7 mouse cellular contexts compared by ENCODE assay signal in genomic region chr7:27361283-27361946, GRCm38 (mm10). TPM values are rescaled to one million over a fixed set of nuclear protein-coding genes. Genes with fewer than 3 reads are reported as not detected.
A peak's percentile ranks its signal among the peaks of the same experiment; 100 is the strongest.
DNase-seq lines count a peak whose midpoint lies in the region; ATAC-seq and TF ChIP-seq lines count a peak whose summit lies in the region.

No protein-coding gene starts in this region.

- H3K4me1 ChIP-seq in intestine, embryonic 16.5 days (ENCODE audit: control insufficient read depth, insufficient read depth, low read length): peaks cover 19% of the 10 kb centered on the region; the same call in 1 of the 2 replicates
- H3K4me1 ChIP-seq in midbrain, embryonic 12.5 days: peaks cover 11% of the 10 kb centered on the region
- H3K4me1 ChIP-seq in small intestine, adult 2 months (ENCODE audit: control insufficient read depth, insufficient read depth, insufficient read length, low read length): peaks cover under 1% of the 10 kb centered on the region; the same call in 1 of the 2 replicates

- H3K9ac ChIP-seq in intestine, embryonic 16.5 days (ENCODE audit: low read depth, low read length): peak overlapping the region; percentile 74
- H3K9ac ChIP-seq in midbrain, embryonic 12.5 days (replicated peaks): peak overlapping the region; percentile 61; the same call in 1 of the 2 replicates

- H3K27ac ChIP-seq in intestine, embryonic 16.5 days (ENCODE audit: low read length): no peak overlapping the region
- H3K27ac ChIP-seq in midbrain, embryonic 12.5 days (replicated peaks): no peak overlapping the region
- no peak overlapping the region for H3K27ac ChIP-seq in small intestine, adult 2 months (ENCODE audit: insufficient read depth, low read depth, low read length)

- DNase-seq in adrenal gland, adult 8-10 months: peak; percentile 99
- DNase-seq in embryo, embryonic 9.5 days (ENCODE audit: extremely low spot score): peak; percentile 98
- peak; percentile 94 to 98 for DNase-seq in gastrocnemius, postnatal 4 days (ENCODE audit: low spot score in 2 of 2)
- DNase-seq in left cerebral cortex, postnatal 36 days (ENCODE audit: low spot score in 2 of 2): peak; percentile 96 to 98

- peak overlapping the region; percentile 93 for H3K4me2 ChIP-seq in intestine, embryonic 16.5 days (ENCODE audit: low read depth, low read length)
- peak overlapping the region; percentile 61 for H3K4me2 ChIP-seq in midbrain, embryonic 12.5 days (replicated peaks)

- H3K27me3 ChIP-seq in intestine, embryonic 16.5 days (replicated peaks; ENCODE audit: control insufficient read depth, insufficient read depth, low read length): peaks cover 37% of the 10 kb centered on the region
- peaks cover 67% of the 10 kb centered on the region for H3K27me3 ChIP-seq in midbrain, embryonic 12.5 days
- peaks cover 32% of the 10 kb centered on the region for H3K27me3 ChIP-seq in small intestine, adult 2 months (ENCODE audit: control insufficient read depth, insufficient read depth, low read length)

- intact Hi-C loops in left cerebral cortex, postnatal 36 days (cut with DNase I): no loop called here

- TF ChIP-seq POLR2A in small intestine, adult 2 months (IDR thresholded peaks at IDR 0.05; ENCODE audit: low read depth, low read length): no peak

- peak; percentile 94 for ATAC-seq in intestine, embryonic 16.5 days
- peak; percentile 91 for ATAC-seq in midbrain, embryonic 12.5 days (ENCODE audit: low FRiP score, low read depth)

- H3K4me3 ChIP-seq in intestine, embryonic 16.5 days (ENCODE audit: low read length): peak overlapping the region; percentile 55
- peak overlapping the region; percentile 51 for H3K4me3 ChIP-seq in midbrain, embryonic 12.5 days
- peak overlapping the region; percentile 58 for H3K4me3 ChIP-seq in small intestine, adult 2 months (ENCODE audit: low read depth, low read length)

- no peaks in the 10 kb centered on the region for H3K9me3 ChIP-seq in intestine, embryonic 16.5 days (ENCODE audit: control insufficient read depth, low read length)
- no peaks in the 10 kb centered on the region for H3K9me3 ChIP-seq in midbrain, embryonic 12.5 days

- TF ChIP-seq CTCF in small intestine, adult 2 months (IDR thresholded peaks at IDR 0.05; ENCODE audit: extremely low read depth, insufficient read length, insufficient replicate concordance, low read depth, low read length): no peak

- under 1% methylated on average over 44 of the region's 52 CpGs for WGBS in intestine, embryonic 16.5 days
- under 1% methylated on average over 52 of the region's 52 CpGs for WGBS in midbrain, embryonic 12.5 days
- WGBS in small intestine, adult 2 months: under 1% methylated on average over 52 of the region's 52 CpGs

- H3K36me3 ChIP-seq in intestine, embryonic 16.5 days (ENCODE audit: control insufficient read depth, insufficient read depth, low read length): no peaks in the 10 kb centered on the region
- H3K36me3 ChIP-seq in midbrain, embryonic 12.5 days: no peaks in the 10 kb centered on the region
- no peaks in the 10 kb centered on the region for H3K36me3 ChIP-seq in small intestine, adult 2 months (ENCODE audit: control insufficient read depth, insufficient read depth, low read length)

RNA-seq across cellular contexts. Expression of gene Gm20479, which starts 4.2 kb away (rescaled TPM):
- 1 to 10 TPM in 1 of 4 experiments, not detected in 3; 4.0 TPM for total RNA-seq in adrenal gland, adult 8-10 months (2022)
- total RNA-seq in gastrocnemius, postnatal 4 days (2021): not detected
- 1.6 TPM in 1 of 2 replicates, not detected in the other for polyA plus RNA-seq in intestine, embryonic 16.5 days (2015; fragmentation: Nextera tagmentation; extraction: Ambion mirVana)
- not detected for total RNA-seq in left cerebral cortex, postnatal 36 days (2021)
- 0.87 TPM in 1 of 2 replicates, not detected in the other for polyA plus RNA-seq in midbrain, embryonic 12.5 days (2016; fragmentation: Nextera tagmentation; extraction: Ambion mirVana)
- polyA plus RNA-seq in small intestine, adult 2 months (2012; rRNA removed): not detected in 2 replicates

RNA-seq across cellular contexts. Expression of gene Shkbp1, which starts 5.6 kb away (rescaled TPM):
- total RNA-seq in adrenal gland, adult 8-10 months (2022): 10 to 100 TPM; 19.4 to 41.1 (median 29.7) TPM
- 10 to 100 TPM; 11.0 to 11.5 TPM for total RNA-seq in gastrocnemius, postnatal 4 days (2021)
- 35.6 and 37.8 TPM in 2 replicates for polyA plus RNA-seq in intestine, embryonic 16.5 days (2015; fragmentation: Nextera tagmentation; extraction: Ambion mirVana)
- total RNA-seq in left cerebral cortex, postnatal 36 days (2021): 10 to 100 TPM; 12.4 to 35.7 TPM
- polyA plus RNA-seq in midbrain, embryonic 12.5 days (2016; fragmentation: Nextera tagmentation; extraction: Ambion mirVana): 77.3 and 78.1 TPM in 2 replicates
- polyA plus RNA-seq in small intestine, adult 2 months (2012; rRNA removed): 62.1 and 115 TPM in 2 replicates

RNA-seq across cellular contexts. Expression of gene Ltbp4, which starts 23.9 kb away (rescaled TPM):
- 100 to 1,000 TPM in 3 of 4 experiments, 10 to 100 TPM in 1; 90.9 to 117 (median 108) TPM for total RNA-seq in adrenal gland, adult 8-10 months (2022)
- 100 to 1,000 TPM; 152 to 169 TPM for total RNA-seq in gastrocnemius, postnatal 4 days (2021)
- polyA plus RNA-seq in intestine, embryonic 16.5 days (2015; fragmentation: Nextera tagmentation; extraction: Ambion mirVana): 70.2 and 79.2 TPM in 2 replicates
- total RNA-seq in left cerebral cortex, postnatal 36 days (2021): 10 to 100 TPM; 36.3 to 50.7 TPM
- polyA plus RNA-seq in midbrain, embryonic 12.5 days (2016; fragmentation: Nextera tagmentation; extraction: Ambion mirVana): 10.1 and 10.2 TPM in 2 replicates
- polyA plus RNA-seq in small intestine, adult 2 months (2012; rRNA removed): 136 and 163 TPM in 2 replicates
